Mouse (Mus musculus) limb, embryonic 15.5 days (tissue): ENCODE data around the gene Ipo11. TPM values are rescaled to one million over a fixed set of nuclear protein-coding genes. Genes with fewer than 3 reads are reported as not detected.

Experiments used
- ATAC-seq: fragments of 200-750 bp; cut with Nextera tagmentation; 2 replicates; pipeline ENCODE4 v1.8.0; 2017; ENCODE audit warnings: low read depth, moderate TSS enrichment; ENCODE audit not compliant: insufficient number of reproducible peaks, low FRiP score, low TSS enrichment
- H3K27ac ChIP-seq: fragments of 300-500 bp; sonication (generic); 2 replicates; pipeline ENCODE4 v1.5.1; 2015; ENCODE audit warnings: moderate library complexity, mild to moderate bottlenecking, inconsistent platforms
- H3K27me3 ChIP-seq: fragments of 300-500 bp; sonication (generic); 2 replicates; pipeline ENCODE4 v1.6.1; 2015; ENCODE audit warnings: inconsistent platforms
- H3K36me3 ChIP-seq: fragments of 300-500 bp; sonication (generic); 2 replicates; pipeline ENCODE4 v1.6.1; 2015; ENCODE audit warnings: inconsistent platforms
- H3K4me1 ChIP-seq: fragments of 300-500 bp; sonication (generic); 2 replicates; pipeline ENCODE4 v1.6.1; 2015; ENCODE audit warnings: inconsistent platforms
- H3K4me2 ChIP-seq: fragments of 300-500 bp; sonication (generic); 2 replicates; pipeline ENCODE4 v1.6.1; 2015; ENCODE audit warnings: mild to moderate bottlenecking, inconsistent platforms
- H3K4me3 ChIP-seq: fragments of 300-500 bp; sonication (generic); 2 replicates; pipeline ENCODE4 v1.5.1; 2015; ENCODE audit warnings: mild to moderate bottlenecking, inconsistent platforms
- H3K9ac ChIP-seq: fragments of 300-500 bp; sonication (generic); 2 replicates; pipeline ENCODE4 v1.6.1; 2015; ENCODE audit warnings: inconsistent platforms
- H3K9me3 ChIP-seq: fragments of 300-500 bp; sonication (generic); 2 replicates; pipeline ENCODE4 v1.6.1; 2016; ENCODE audit warnings: inconsistent platforms
- whole genome bisulfite sequencing: fragments of 180-500 bp; shearing (Covaris S2); methylation state at CpG from one replicate; pipeline ENCODE4 v1.1.7; 2015; 5-methylcytosine and 5-hydroxymethylcytosine counted together
- polyA plus RNA-seq: library from polyadenylated mRNA; unstranded; fragments of >200 nt; fragmentation: Nextera tagmentation; extraction: Ambion mirVana; gene quantifications from 2 replicates; pipeline ENCODE4 v1.2.1, GENCODE M21; 2015

Ipo11 gene
- polyA plus RNA-seq, 1 experiment from 2014 or later, result 42.4 TPM

GRCm38 (mm10) chr13:106893701-106894100 is 43.1 kb downstream of the Ipo11 start:
- no peaks in the 10 kb centered on the region for H3K9me3 ChIP-seq
- peaks cover 19% of the 10 kb centered on the region for H3K36me3 ChIP-seq
- no peaks in the 10 kb centered on the region for H3K27me3 ChIP-seq
- no peak overlapping the region for H3K4me2 ChIP-seq
- ATAC-seq, result no peak
- 96% methylated on average over 5 of the region's 5 CpGs for WGBS
- H3K4me3 ChIP-seq, result no peak overlapping the region
- H3K27ac ChIP-seq, result no peak overlapping the region
- H3K9ac ChIP-seq, result no peak overlapping the region
- H3K4me1 ChIP-seq, result no peaks in the 10 kb centered on the region

GRCm38 (mm10) chr13:106893196-106893595 is 43.6 kb downstream of the Ipo11 start:
- ATAC-seq, result no peak
- Histone ChIP-seq H3K4me2 (no peak overlapping the region), H3K36me3 (peaks cover 19% of the 10 kb centered on the region), H3K9me3 (no peaks in the 10 kb centered on the region), H3K27ac (no peak overlapping the region), H3K9ac (no peak overlapping the region), H3K4me3 (no peak overlapping the region), H3K27me3 (no peaks in the 10 kb centered on the region), H3K4me1 (no peaks in the 10 kb centered on the region)
- WGBS, result 92% methylated on average over 9 of the region's 9 CpGs

DNA sequence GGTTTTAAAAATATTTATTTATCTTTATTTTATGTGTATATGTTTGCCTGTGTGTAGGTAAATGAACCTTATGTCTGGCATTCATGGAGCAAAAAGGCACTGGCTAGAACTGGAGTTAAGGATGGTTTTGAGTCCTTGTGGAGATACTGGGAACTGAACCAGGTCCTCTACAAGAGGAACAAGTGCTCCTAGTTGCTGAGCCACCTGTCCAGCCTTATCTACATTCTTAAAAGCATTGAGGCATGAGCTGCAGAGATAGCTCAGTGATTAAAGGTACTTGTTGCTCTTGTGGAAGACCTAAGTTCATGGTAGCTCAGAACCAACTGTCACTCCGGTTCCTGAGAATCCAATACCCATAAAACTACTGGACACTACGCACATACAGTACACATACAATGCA is 49.4 kb downstream of the Ipo11 start:
- H3K27me3 ChIP-seq, result no peaks in the 10 kb centered on the region
- no peak for ATAC-seq
- no peak overlapping the region for H3K4me3 ChIP-seq
- no peaks in the 10 kb centered on the region for H3K9me3 ChIP-seq
- H3K9ac ChIP-seq, result no peak overlapping the region
- 96% methylated on average over 2 of the region's 2 CpGs for WGBS
- H3K36me3 ChIP-seq, result peaks cover under 1% of the 10 kb centered on the region; the same call in 1 of the 2 replicates
- H3K4me2 ChIP-seq, result no peak overlapping the region
- no peaks in the 10 kb centered on the region for H3K4me1 ChIP-seq
- H3K27ac ChIP-seq, result no peak overlapping the region

GRCm38 (mm10) chr13:106884249-106884648 is 52.5 kb downstream of the Ipo11 start:
- H3K27ac ChIP-seq, result no peak overlapping the region
- H3K4me1 ChIP-seq, result no peaks in the 10 kb centered on the region
- H3K36me3 ChIP-seq, result peaks cover 12% of the 10 kb centered on the region
- no peak overlapping the region for H3K9ac ChIP-seq
- H3K4me2 ChIP-seq, result no peak overlapping the region
- no peak overlapping the region for H3K4me3 ChIP-seq
- no peaks in the 10 kb centered on the region for H3K9me3 ChIP-seq
- 92% methylated on average over 4 of the region's 4 CpGs for WGBS
- ATAC-seq, result no peak
- no peaks in the 10 kb centered on the region for H3K27me3 ChIP-seq

DNA sequence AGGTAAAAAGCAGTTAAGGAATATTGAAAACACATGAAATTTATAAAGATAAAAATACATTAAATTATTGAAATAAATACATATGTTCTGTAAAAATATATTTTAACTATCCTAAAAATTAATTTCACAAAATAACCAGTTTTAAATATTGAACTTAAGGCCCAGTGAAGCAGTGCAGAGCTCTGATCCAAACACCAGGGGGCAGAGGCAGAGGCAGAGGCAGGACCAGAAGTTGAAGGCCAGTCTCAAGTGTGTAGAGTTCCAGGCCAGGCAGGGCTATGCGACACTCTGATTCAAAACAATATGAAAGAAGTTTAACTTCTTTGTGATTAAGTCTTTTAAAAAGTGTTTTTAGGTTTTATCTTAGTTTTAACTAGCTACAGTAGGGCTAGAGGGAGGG is 60.5 kb downstream of the Ipo11 start:
- peaks cover 22% of the 10 kb centered on the region; the same call in 1 of the 2 replicates for H3K36me3 ChIP-seq
- ATAC-seq, result no peak
- H3K27me3 ChIP-seq, result no peaks in the 10 kb centered on the region
- H3K4me3 ChIP-seq, result no peak overlapping the region
- H3K9ac ChIP-seq, result no peak overlapping the region
- no peaks in the 10 kb centered on the region for H3K9me3 ChIP-seq
- no peak overlapping the region for H3K27ac ChIP-seq
- no peaks in the 10 kb centered on the region for H3K4me1 ChIP-seq
- WGBS, result 92% methylated on average over 1 of the region's 1 CpGs
- H3K4me2 ChIP-seq, result no peak overlapping the region

DNA sequence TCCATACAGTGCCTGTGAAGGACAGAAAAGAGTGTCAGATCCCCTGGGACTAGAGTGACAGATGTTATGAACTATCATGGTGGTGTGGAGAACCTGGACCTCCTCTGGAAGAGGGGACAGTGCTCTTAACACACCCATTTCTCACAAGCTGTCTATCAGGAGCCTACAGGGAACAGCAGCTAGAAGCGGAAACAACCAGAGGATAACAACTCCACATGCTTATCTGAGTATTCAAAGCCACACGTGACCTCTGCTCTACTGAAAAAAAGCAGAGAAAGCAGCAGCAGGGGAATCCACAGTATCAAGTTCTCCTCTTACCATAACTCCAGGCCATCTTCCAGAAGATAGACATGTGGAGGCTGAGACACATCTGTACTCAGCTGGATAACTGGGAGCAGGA is 71.2 kb downstream of the Ipo11 start:
- 80% methylated on average over 2 of the region's 2 CpGs for WGBS

DNA sequence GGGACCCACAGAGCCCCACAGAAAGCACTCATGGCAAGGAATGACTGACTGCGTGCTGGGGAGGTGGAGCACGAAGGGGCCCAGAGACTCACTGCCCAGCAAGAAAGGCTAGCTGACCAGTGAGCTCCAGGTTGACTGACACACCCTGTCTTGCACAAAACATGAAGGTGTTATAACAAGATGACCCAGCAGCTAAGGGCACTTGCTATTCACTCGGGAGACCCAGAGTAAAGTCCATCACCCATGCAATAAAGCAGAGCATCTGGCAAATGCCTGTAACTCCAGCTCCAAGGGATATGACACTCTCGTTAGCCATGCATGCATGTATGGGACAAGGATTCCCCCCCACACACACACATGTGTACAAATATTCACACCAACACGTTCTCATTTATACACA is 78.0 kb downstream of the Ipo11 start:
- WGBS, result 86% methylated on average over 5 of the region's 5 CpGs
- H3K4me3 ChIP-seq, result no peak overlapping the region
- H3K4me1 ChIP-seq, result no peaks in the 10 kb centered on the region
- no peak for ATAC-seq
- no peak overlapping the region for H3K9ac ChIP-seq
- H3K27ac ChIP-seq, result no peak overlapping the region
- no peak overlapping the region for H3K4me2 ChIP-seq
- H3K27me3 ChIP-seq, result no peaks in the 10 kb centered on the region
- H3K9me3 ChIP-seq, result no peaks in the 10 kb centered on the region
- H3K36me3 ChIP-seq, result no peaks in the 10 kb centered on the region

More for the DNA sequence above, 71.2 kb downstream of the Ipo11 start:
- no peak overlapping the region for H3K27ac ChIP-seq
- H3K27me3 ChIP-seq, result no peaks in the 10 kb centered on the region
- no peak overlapping the region for H3K9ac ChIP-seq
- H3K4me2 ChIP-seq, result no peak overlapping the region
- no peaks in the 10 kb centered on the region for H3K9me3 ChIP-seq
- H3K36me3 ChIP-seq, result peaks cover 25% of the 10 kb centered on the region
- ATAC-seq, result no peak
- H3K4me1 ChIP-seq, result no peaks in the 10 kb centered on the region
- H3K4me3 ChIP-seq, result no peak overlapping the region

GRCm38 (mm10) chr13:106856556-106856955 is 80.2 kb downstream of the Ipo11 start:
- 95% methylated on average over 3 of the region's 3 CpGs for WGBS
- Histone ChIP-seq H3K27me3 (no peaks in the 10 kb centered on the region), H3K4me2 (no peak overlapping the region), H3K9me3 (no peaks in the 10 kb centered on the region), H3K4me1 (no peaks in the 10 kb centered on the region), H3K4me3 (no peak overlapping the region), H3K27ac (no peak overlapping the region), H3K9ac (no peak overlapping the region), H3K36me3 (no peaks in the 10 kb centered on the region)
- ATAC-seq, result no peak

DNA sequence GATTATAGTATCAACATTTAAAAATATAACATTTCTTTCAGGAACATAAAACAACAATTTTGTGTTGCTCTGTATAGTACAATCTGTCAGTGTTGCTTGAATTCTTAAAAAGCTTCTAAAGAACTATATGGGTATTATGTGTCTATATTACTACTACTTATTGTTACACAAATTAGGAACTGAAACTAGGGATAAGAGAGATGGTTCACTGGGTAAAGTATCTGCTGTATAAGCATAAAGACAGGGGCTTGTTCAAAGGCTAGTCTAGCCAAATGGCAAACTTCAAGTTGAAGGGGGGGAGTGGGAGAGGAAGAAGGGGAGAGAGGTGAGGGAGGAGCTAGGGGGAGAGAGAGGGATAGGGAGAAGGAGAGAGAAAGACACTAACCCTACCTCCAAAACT is 89.2 kb downstream of the Ipo11 start:
- Histone ChIP-seq H3K27ac (no peak overlapping the region), H3K4me3 (no peak overlapping the region), H3K9me3 (no peaks in the 10 kb centered on the region), H3K4me1 (no peaks in the 10 kb centered on the region), H3K27me3 (no peaks in the 10 kb centered on the region), H3K9ac (no peak overlapping the region), H3K4me2 (no peak overlapping the region), H3K36me3 (no peaks in the 10 kb centered on the region)
- ATAC-seq, result no peak

GRCm38 (mm10) chr13:106844928-106845327 is 91.8 kb downstream of the Ipo11 start:
- Histone ChIP-seq H3K9ac (no peak overlapping the region), H3K36me3 (peaks cover 5% of the 10 kb centered on the region; the same call in 1 of the 2 replicates), H3K27ac (no peak overlapping the region), H3K9me3 (no peaks in the 10 kb centered on the region), H3K27me3 (no peaks in the 10 kb centered on the region), H3K4me1 (no peaks in the 10 kb centered on the region), H3K4me2 (no peak overlapping the region), H3K4me3 (no peak overlapping the region)
- no peak for ATAC-seq
- WGBS, result 79% methylated on average over 3 of the region's 3 CpGs

DNA sequence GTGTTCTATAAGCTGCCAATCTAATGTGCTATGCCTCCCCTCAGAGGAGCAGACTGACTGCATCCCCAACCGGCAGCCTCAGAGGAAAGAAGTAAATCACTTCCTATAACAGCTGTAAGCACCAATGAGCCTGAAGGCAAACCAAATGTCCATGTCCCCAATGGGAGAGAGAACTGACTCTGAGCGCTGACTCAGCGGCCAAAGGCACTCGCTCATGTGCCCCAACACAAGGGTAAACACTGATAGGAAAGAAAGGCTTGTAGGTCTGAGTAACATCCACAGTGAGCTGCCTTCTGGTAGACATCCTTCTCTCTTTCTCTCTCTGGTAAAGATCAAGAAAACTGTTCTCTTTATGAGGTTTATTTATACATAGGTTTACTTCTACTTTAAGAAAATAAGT is 94.2 kb downstream of the Ipo11 start:
- no peak for ATAC-seq
- Histone ChIP-seq H3K27me3 (no peaks in the 10 kb centered on the region), H3K27ac (no peak overlapping the region), H3K4me2 (no peak overlapping the region), H3K9ac (no peak overlapping the region), H3K4me1 (no peaks in the 10 kb centered on the region), H3K4me3 (no peak overlapping the region), H3K36me3 (peaks cover 7% of the 10 kb centered on the region; the same call in 1 of the 2 replicates), H3K9me3 (no peaks in the 10 kb centered on the region)
- WGBS, result 81% methylated on average over 4 of the region's 4 CpGs

- Histone ChIP-seq H3K4me2 (no peak overlapping the region), H3K27ac (no peak overlapping the region), H3K9ac (no peak overlapping the region), H3K9me3 (no peaks in the 10 kb centered on the region), H3K4me3 (no peak overlapping the region), H3K27me3 (no peaks in the 10 kb centered on the region), H3K36me3 (peaks cover 12% of the 10 kb centered on the region; the same call in 1 of the 2 replicates), H3K4me1 (no peaks in the 10 kb centered on the region)
- ATAC-seq, result no peak
- WGBS, result 94% methylated on average over 3 of the region's 3 CpGs
Observed at GRCm38 (mm10) chr13:106838778-106839177, 98.0 kb downstream of the Ipo11 start.

GRCm38 (mm10) chr13:106836527-106836879 is 100.3 kb downstream of the Ipo11 start:
- WGBS, result 82% methylated on average over 5 of the region's 5 CpGs
- ATAC-seq, result no peak

More at GRCm38 (mm10) chr13:106836527-106836879, 100.3 kb downstream of the Ipo11 start:
- Histone ChIP-seq H3K4me1 (no peaks in the 10 kb centered on the region), H3K36me3 (peaks cover 10% of the 10 kb centered on the region; the same call in 1 of the 2 replicates), H3K4me3 (no peak overlapping the region), H3K27ac (peak overlapping the region; percentile 33; the same call in 1 of the 2 replicates), H3K9ac (no peak overlapping the region), H3K4me2 (no peak overlapping the region), H3K27me3 (no peaks in the 10 kb centered on the region), H3K9me3 (no peaks in the 10 kb centered on the region)
